Mouse (Mus musculus): ENCODE results near the gene Olfr857.

DNA sequence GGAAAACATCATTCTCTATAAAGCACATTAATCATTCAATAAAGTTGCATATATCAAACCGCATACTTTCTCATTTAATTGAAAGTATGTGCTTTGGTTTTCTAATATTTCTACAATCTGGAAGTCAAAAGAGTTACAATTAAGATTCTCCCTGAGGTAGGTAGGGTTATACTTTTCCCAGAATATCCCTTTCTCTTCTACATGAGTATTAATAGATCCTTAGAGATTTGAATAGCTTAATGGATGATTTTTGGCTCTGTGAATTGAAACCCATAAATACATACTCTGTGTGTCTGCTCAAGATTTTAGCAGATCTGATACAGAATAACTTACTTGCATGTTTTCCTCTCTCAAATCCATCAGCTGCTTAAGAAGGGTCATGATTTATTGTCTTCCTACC is at the start of gene Olfr857:
- no peak for TF ChIP-seq POLR2A (IDR thresholded peaks at IDR 0.05; ENCODE audit: control insufficient read depth, extremely low read depth, insufficient read depth, low read length, poor library complexity)
- no peak for TF ChIP-seq CTCF (IDR thresholded peaks at IDR 0.05; ENCODE audit: borderline replicate concordance, control insufficient read depth, extremely low read depth, insufficient read depth, low read length, poor library complexity)
